Mouse (Mus musculus): ENCODE data around the gene Epha4. TPM values are rescaled to one million over a fixed set of nuclear protein-coding genes. Genes with fewer than 3 reads are reported as not detected.

The Epha4 gene
- total and polyA plus RNA-seq, 2 experiments from 2014 or later, result 26.6 to 66.6 TPM

- H3K4me3 ChIP-seq (ENCODE audit: low read depth, low read length), result no peak overlapping the region
- H3K4me2 ChIP-seq (ENCODE audit: low read depth, low read length, poor library complexity, severe bottlenecking), result no peak overlapping the region
- H3K9me3 ChIP-seq (ENCODE audit: low read length), result no peaks in the 10 kb centered on the region
- ATAC-seq (ENCODE audit: low FRiP score), result no peak
- no peaks in the 10 kb centered on the region for H3K36me3 ChIP-seq (ENCODE audit: insufficient read depth, low read length)
- no peak overlapping the region for H3K9ac ChIP-seq (replicated peaks; ENCODE audit: low read length, poor library complexity, severe bottlenecking)
- WGBS, result 89% methylated on average over 6 of the region's 6 CpGs
- H3K27me3 ChIP-seq (ENCODE audit: insufficient read depth, low read length), result no peaks in the 10 kb centered on the region
- no peak for TF ChIP-seq CTCF (IDR thresholded peaks at IDR 0.05)
- H3K27ac ChIP-seq (ENCODE audit: low read depth, low read length), result no peak overlapping the region
- H3K4me1 ChIP-seq (ENCODE audit: insufficient read depth, low read length), result no peaks in the 10 kb centered on the region
- DNase-seq (ENCODE audit: low spot score), result no peak
These were observed 29.9 kb downstream of the Epha4 start for GRCm38 (mm10) chr1:77484766-77485596.

GRCm38 (mm10) chr1:77475808-77476413 lies 39.0 kb downstream of the Epha4 start:
- no peak for ATAC-seq (ENCODE audit: low FRiP score)
- H3K4me3 ChIP-seq (ENCODE audit: low read depth, low read length), result no peak overlapping the region
- no peak overlapping the region for H3K27ac ChIP-seq (ENCODE audit: low read depth, low read length)
- 0 out of 2 replicates have a peak, but pooled peaks cover 3% of the 10 kb centered on the region for H3K4me1 ChIP-seq (ENCODE audit: insufficient read depth, low read length)
- H3K36me3 ChIP-seq (ENCODE audit: insufficient read depth, low read length), result no peaks in the 10 kb centered on the region
- H3K9me3 ChIP-seq (ENCODE audit: low read length), result no peaks in the 10 kb centered on the region
- no peak overlapping the region for H3K4me2 ChIP-seq (ENCODE audit: low read depth, low read length, poor library complexity, severe bottlenecking)
- no peak for DNase-seq (ENCODE audit: low spot score)
- H3K27me3 ChIP-seq (ENCODE audit: insufficient read depth, low read length), result no peaks in the 10 kb centered on the region
- no peak overlapping the region for H3K9ac ChIP-seq (replicated peaks; ENCODE audit: low read length, poor library complexity, severe bottlenecking)
- 81% methylated on average over 3 of the region's 3 CpGs for WGBS
- no peak for TF ChIP-seq CTCF (IDR thresholded peaks at IDR 0.05)

GRCm38 (mm10) chr1:77473446-77474376 lies 41.2 kb downstream of the Epha4 start:
- no peak for TF ChIP-seq CTCF (IDR thresholded peaks at IDR 0.05)
- no peak for ATAC-seq (ENCODE audit: low FRiP score)

GRCm38 (mm10) chr1:77472566-77472965 lies 42.3 kb downstream of the Epha4 start:
- DNase-seq (ENCODE audit: low spot score), result no peak
- TF ChIP-seq CTCF (IDR thresholded peaks at IDR 0.05), result no peak
- H3K27ac ChIP-seq (ENCODE audit: low read depth, low read length), result no peak overlapping the region

More at GRCm38 (mm10) chr1:77473446-77474376, 41.2 kb downstream of the Epha4 start:
- WGBS, result 51% methylated on average over 12 of the region's 12 CpGs
- H3K27me3 ChIP-seq (ENCODE audit: insufficient read depth, low read length), result no peaks in the 10 kb centered on the region
- no peaks in the 10 kb centered on the region for H3K36me3 ChIP-seq (ENCODE audit: insufficient read depth, low read length)
- H3K4me2 ChIP-seq (ENCODE audit: low read depth, low read length, poor library complexity, severe bottlenecking), result no peak overlapping the region
- no peaks in the 10 kb centered on the region for H3K9me3 ChIP-seq (ENCODE audit: low read length)
- H3K27ac ChIP-seq (ENCODE audit: low read depth, low read length), result no peak overlapping the region
- DNase-seq (ENCODE audit: low spot score), result no peak
- no peak overlapping the region for H3K4me3 ChIP-seq (ENCODE audit: low read depth, low read length)
- H3K4me1 ChIP-seq (ENCODE audit: insufficient read depth, low read length), result 0 out of 2 replicates have a peak, but pooled peaks cover 3% of the 10 kb centered on the region
- H3K9ac ChIP-seq (replicated peaks; ENCODE audit: low read length, poor library complexity, severe bottlenecking), result no peak overlapping the region

GRCm38 (mm10) chr1:77471447-77471846 lies 43.4 kb downstream of the Epha4 start:
- Histone ChIP-seq H3K4me2 (ENCODE audit: low read depth, low read length, poor library complexity, severe bottlenecking) (no peak overlapping the region), H3K27ac (ENCODE audit: low read depth, low read length) (no peak overlapping the region), H3K36me3 (ENCODE audit: insufficient read depth, low read length) (no peaks in the 10 kb centered on the region), H3K27me3 (ENCODE audit: insufficient read depth, low read length) (no peaks in the 10 kb centered on the region), H3K9ac (replicated peaks; ENCODE audit: low read length, poor library complexity, severe bottlenecking) (no peak overlapping the region), H3K9me3 (ENCODE audit: low read length) (no peaks in the 10 kb centered on the region), H3K4me3 (ENCODE audit: low read depth, low read length) (no peak overlapping the region), H3K4me1 (ENCODE audit: insufficient read depth, low read length) (0 out of 2 replicates have a peak, but pooled peaks cover 3% of the 10 kb centered on the region)
- 68% methylated on average over 5 of the region's 5 CpGs for WGBS
- ATAC-seq (ENCODE audit: low FRiP score) (no peak), DNase-seq (ENCODE audit: low spot score) (no peak)
- TF ChIP-seq CTCF (IDR thresholded peaks at IDR 0.05), result no peak

More at GRCm38 (mm10) chr1:77472566-77472965, 42.3 kb downstream of the Epha4 start:
- H3K36me3 ChIP-seq (ENCODE audit: insufficient read depth, low read length), result no peaks in the 10 kb centered on the region
- WGBS, result 81% methylated on average over 2 of the region's 2 CpGs
- H3K4me1 ChIP-seq (ENCODE audit: insufficient read depth, low read length), result 0 out of 2 replicates have a peak, but pooled peaks cover 3% of the 10 kb centered on the region
- no peaks in the 10 kb centered on the region for H3K9me3 ChIP-seq (ENCODE audit: low read length)
- H3K9ac ChIP-seq (replicated peaks; ENCODE audit: low read length, poor library complexity, severe bottlenecking), result no peak overlapping the region
- no peaks in the 10 kb centered on the region for H3K27me3 ChIP-seq (ENCODE audit: insufficient read depth, low read length)
- ATAC-seq (ENCODE audit: low FRiP score), result no peak
- H3K4me2 ChIP-seq (ENCODE audit: low read depth, low read length, poor library complexity, severe bottlenecking), result no peak overlapping the region
- no peak overlapping the region for H3K4me3 ChIP-seq (ENCODE audit: low read depth, low read length)

All from midbrain, postnatal 0 days (tissue).